7 mouse cellular contexts compared by ENCODE assay signal in genomic region chr8:61606795-61607462, GRCm38 (mm10).
DNase-seq lines count a peak whose midpoint lies in the region; ATAC-seq lines count a peak whose summit lies in the region.

No protein-coding gene starts in this region.

- H3K27ac ChIP-seq in forebrain, embryonic 11.5 days (ENCODE audit: low read depth, low read length): peak overlapping the region; percentile 84
- peak overlapping the region; percentile 82 to 85 for H3K27ac ChIP-seq in heart, embryonic 14.5 days (replicated peaks in 1 of 2; ENCODE audit: control insufficient read depth in 1 of 2, insufficient read depth in 1 of 2, low read depth in 2 of 2, low read length in 2 of 2)
- H3K27ac ChIP-seq in kidney, embryonic 16.5 days (ENCODE audit: low read length): peak overlapping the region; percentile 87
- peak overlapping the region; percentile 92 for H3K27ac ChIP-seq in limb, embryonic 15.5 days
- H3K27ac ChIP-seq in midbrain, embryonic 15.5 days: peak overlapping the region; percentile 38; the same call in 1 of the 2 replicates

- no peak overlapping the region for H3K4me3 ChIP-seq in forebrain, embryonic 11.5 days (ENCODE audit: low read depth, low read length)
- H3K4me3 ChIP-seq in heart, embryonic 14.5 days (ENCODE audit: control insufficient read depth in 1 of 2, insufficient read depth in 1 of 2, low read depth in 1 of 2, low read length in 2 of 2): no peak overlapping the region; a peak in 1 of 4 replicates
- no peak overlapping the region for H3K4me3 ChIP-seq in kidney, embryonic 16.5 days (ENCODE audit: low read length)
- no peak overlapping the region for H3K4me3 ChIP-seq in limb, embryonic 15.5 days
- H3K4me3 ChIP-seq in midbrain, embryonic 15.5 days: 0 out of 2 replicates have a peak overlapping the region, but pooled peaks have one; percentile 12

- H3K9ac ChIP-seq in forebrain, embryonic 11.5 days (ENCODE audit: low read length): peak overlapping the region; percentile 20; the same call in 1 of the 2 replicates
- 0 out of 2 replicates have a peak overlapping the region, but pooled peaks have one; percentile 21 for H3K9ac ChIP-seq in heart, embryonic 14.5 days (ENCODE audit: low read length)
- H3K9ac ChIP-seq in kidney, embryonic 16.5 days (replicated peaks; ENCODE audit: low read length): no peak overlapping the region; the same call in 1 of the 2 replicates
- no peak overlapping the region for H3K9ac ChIP-seq in limb, embryonic 15.5 days
- no peak overlapping the region for H3K9ac ChIP-seq in midbrain, embryonic 15.5 days

- no peaks in the 10 kb centered on the region for H3K9me3 ChIP-seq in forebrain, embryonic 11.5 days (ENCODE audit: control insufficient read depth, low read length)
- no peaks in the 10 kb centered on the region for H3K9me3 ChIP-seq in heart, embryonic 14.5 days (ENCODE audit: control insufficient read depth, low read length)
- no peaks in the 10 kb centered on the region for H3K9me3 ChIP-seq in kidney, embryonic 16.5 days (ENCODE audit: low read length)
- no peaks in the 10 kb centered on the region for H3K9me3 ChIP-seq in limb, embryonic 15.5 days
- no peaks in the 10 kb centered on the region for H3K9me3 ChIP-seq in midbrain, embryonic 15.5 days

- DNase-seq in adrenal gland, adult 8-10 months: peak; percentile 77
- DNase-seq in forebrain, embryonic 11.5 days (ENCODE audit: low spot score): peak; percentile 88
- DNase-seq in telencephalon, adult 2 months (ENCODE audit: low read depth, low spot score): peak; percentile 53

- no peaks in the 10 kb centered on the region for H3K27me3 ChIP-seq in forebrain, embryonic 11.5 days (ENCODE audit: control insufficient read depth, insufficient read depth, low read length)
- H3K27me3 ChIP-seq in heart, embryonic 14.5 days (ENCODE audit: control insufficient read depth, insufficient read depth, low read length): no peaks in the 10 kb centered on the region
- H3K27me3 ChIP-seq in kidney, embryonic 16.5 days (ENCODE audit: insufficient read depth, low read length): no peaks in the 10 kb centered on the region
- no peaks in the 10 kb centered on the region for H3K27me3 ChIP-seq in limb, embryonic 15.5 days
- H3K27me3 ChIP-seq in midbrain, embryonic 15.5 days (replicated peaks): no peaks in the 10 kb centered on the region

- ATAC-seq in forebrain, embryonic 11.5 days (replicated peaks; ENCODE audit: low FRiP score): peak; percentile 86
- ATAC-seq in heart, embryonic 14.5 days (ENCODE audit: insufficient number of reproducible peaks, insufficient read depth, low FRiP score, low read depth): peak; percentile 78
- ATAC-seq in kidney, embryonic 16.5 days (ENCODE audit: low FRiP score, low TSS enrichment): peak; percentile 82
- peak; percentile 76 for ATAC-seq in limb, embryonic 15.5 days (ENCODE audit: insufficient number of reproducible peaks, low FRiP score, low TSS enrichment, low read depth)
- peak; percentile 91 for ATAC-seq in midbrain, embryonic 15.5 days (replicated peaks)

- H3K4me1 ChIP-seq in forebrain, embryonic 11.5 days (replicated peaks; ENCODE audit: control insufficient read depth, insufficient read depth, low read length): peaks cover 2% of the 10 kb centered on the region
- H3K4me1 ChIP-seq in heart, embryonic 14.5 days (ENCODE audit: control insufficient read depth in 2 of 2, insufficient read depth in 2 of 2, low read length in 2 of 2): peaks cover 10 to 23% of the 10 kb centered on the region in 2 experiments
- peaks cover 13% of the 10 kb centered on the region; the same call in 1 of the 2 replicates for H3K4me1 ChIP-seq in kidney, embryonic 16.5 days (ENCODE audit: insufficient read depth, low read length)
- peaks cover 17% of the 10 kb centered on the region; the same call in 1 of the 2 replicates for H3K4me1 ChIP-seq in limb, embryonic 15.5 days
- H3K4me1 ChIP-seq in midbrain, embryonic 15.5 days: peaks cover 10% of the 10 kb centered on the region

- H3K36me3 ChIP-seq in forebrain, embryonic 11.5 days (ENCODE audit: control insufficient read depth, insufficient read depth, low read length): no peaks in the 10 kb centered on the region
- no peaks in the 10 kb centered on the region for H3K36me3 ChIP-seq in heart, embryonic 14.5 days (ENCODE audit: control insufficient read depth, insufficient read depth, low read length)
- H3K36me3 ChIP-seq in kidney, embryonic 16.5 days (ENCODE audit: insufficient read depth, low read length): no peaks in the 10 kb centered on the region
- no peaks in the 10 kb centered on the region for H3K36me3 ChIP-seq in limb, embryonic 15.5 days
- no peaks in the 10 kb centered on the region for H3K36me3 ChIP-seq in midbrain, embryonic 15.5 days (replicated peaks)

- 10% methylated on average over 8 of the region's 8 CpGs for WGBS in forebrain, embryonic 11.5 days
- WGBS in heart, embryonic 14.5 days: 27% methylated on average over 8 of the region's 8 CpGs
- 14% methylated on average over 8 of the region's 8 CpGs for WGBS in kidney, embryonic 16.5 days
- 4% methylated on average over 8 of the region's 8 CpGs for WGBS in limb, embryonic 15.5 days
- WGBS in midbrain, embryonic 15.5 days: 17% methylated on average over 8 of the region's 8 CpGs

- H3K4me2 ChIP-seq in forebrain, embryonic 11.5 days (ENCODE audit: low read depth, low read length, severe bottlenecking): 0 out of 2 replicates have a peak overlapping the region, but pooled peaks have one; percentile 11
- peak overlapping the region; percentile 1; the same call in 1 of the 2 replicates for H3K4me2 ChIP-seq in heart, embryonic 14.5 days (ENCODE audit: low read length)
- 0 out of 2 replicates have a peak overlapping the region, but pooled peaks have one; percentile 18 for H3K4me2 ChIP-seq in kidney, embryonic 16.5 days (replicated peaks; ENCODE audit: low read depth, low read length)
- H3K4me2 ChIP-seq in limb, embryonic 15.5 days: peak overlapping the region; percentile 33
- peak overlapping the region; percentile 29 for H3K4me2 ChIP-seq in midbrain, embryonic 15.5 days

Comparison
In these comparisons a context has a peak if more than half of its experiments do, and no peak if none do; other contexts are left out.
1. H3K27ac ChIP-seq: peak in every context shown above with its lines; median percentile 92 in limb, embryonic 15.5 days; 87 in kidney, embryonic 16.5 days; 84 in forebrain, embryonic 11.5 days; 84 in heart, embryonic 14.5 days; 38 in midbrain, embryonic 15.5 days.
2. H3K9ac ChIP-seq: peak in forebrain, embryonic 11.5 days (single experiment) and heart, embryonic 14.5 days (single experiment); none in kidney, embryonic 16.5 days (single experiment), limb, embryonic 15.5 days (single experiment) and midbrain, embryonic 15.5 days (single experiment).
3. Peak in every context shown above with its lines, with median percentiles within 50 percentile points of each other: DNase-seq, ATAC-seq and H3K4me2 ChIP-seq.